Mouse (Mus musculus): ENCODE results near the gene Lmod2.

Gene Lmod2

GRCm38 (mm10) chr6:24645346-24646053 lies 47.9 kb downstream of the Lmod2 start:
- no peak for DNase-seq

GRCm38 (mm10) chr6:24647103-24647691 lies 49.6 kb downstream of the Lmod2 start:
- no peak for DNase-seq

GRCm38 (mm10) chr6:24648403-24648802 lies 50.8 kb downstream of the Lmod2 start:
- no peak for DNase-seq

GRCm38 (mm10) chr6:24650719-24651118 lies 53.2 kb downstream of the Lmod2 start:
- no peak for DNase-seq

- no peak for DNase-seq
Measured at GRCm38 (mm10) chr6:24651538-24651937, 54.0 kb downstream of the Lmod2 start.
